Mouse (Mus musculus): ENCODE measurements around the gene Gbf1. TPM values are rescaled to one million over a fixed set of nuclear protein-coding genes. Genes with fewer than 3 reads are reported as not detected.

The Gbf1 gene
- total RNA-seq, 4 experiments from 2014 or later, result 76.4 to 97.5 (median 78.8) TPM

- no peak for DNase-seq (ENCODE audit: low spot score in 2 of 2)
Measured at GRCm38 (mm10) chr19:46314872-46315742, 162.8 kb downstream of the Gbf1 start.

- DNase-seq (ENCODE audit: low spot score in 2 of 2), result peak; percentile 4 to 23
Measured at GRCm38 (mm10) chr19:46315752-46316610, 163.7 kb downstream of the Gbf1 start.

GRCm38 (mm10) chr19:46316846-46317545 lies 164.7 kb downstream of the Gbf1 start:
- DNase-seq (ENCODE audit: low spot score in 2 of 2), result peak; percentile 63 to 89

- peak; percentile 7 to 21 for DNase-seq (ENCODE audit: low spot score in 2 of 2)
Measured at GRCm38 (mm10) chr19:46317546-46317885, 165.2 kb downstream of the Gbf1 start.

GRCm38 (mm10) chr19:46318031-46318471 lies 165.7 kb downstream of the Gbf1 start:
- DNase-seq (ENCODE audit: low spot score in 2 of 2), result peak; percentile 43 to 45

GRCm38 (mm10) chr19:46318586-46319378 lies 166.5 kb downstream of the Gbf1 start:
- DNase-seq (ENCODE audit: low spot score in 2 of 2), result peak; percentile 69 to 96

- peak in 1 of 2 experiments; percentile 18 for DNase-seq (ENCODE audit: low spot score in 2 of 2)
Measured at GRCm38 (mm10) chr19:46320076-46320785, 167.9 kb downstream of the Gbf1 start.

GRCm38 (mm10) chr19:46321101-46321943 lies 169.0 kb downstream of the Gbf1 start:
- DNase-seq (ENCODE audit: low spot score in 2 of 2), result peak; percentile 12 to 52

GRCm38 (mm10) chr19:46322144-46322995 lies 170.1 kb downstream of the Gbf1 start:
- DNase-seq (ENCODE audit: low spot score in 2 of 2), result peak; percentile 18 to 43

- DNase-seq (ENCODE audit: low spot score in 2 of 2), result no peak
Measured at GRCm38 (mm10) chr19:46322996-46323572, 170.8 kb downstream of the Gbf1 start.

- no peak for DNase-seq (ENCODE audit: low spot score in 2 of 2)
Measured at GRCm38 (mm10) chr19:46323716-46324115, 171.4 kb downstream of the Gbf1 start.

GRCm38 (mm10) chr19:46324366-46324765 lies 172.1 kb downstream of the Gbf1 start:
- DNase-seq (ENCODE audit: low spot score in 2 of 2), result no peak

- DNase-seq (ENCODE audit: low spot score in 2 of 2), result no peak
Measured at GRCm38 (mm10) chr19:46324918-46325317, 172.6 kb downstream of the Gbf1 start.

GRCm38 (mm10) chr19:46326019-46326755 lies 173.9 kb downstream of the Gbf1 start:
- peak in 1 of 2 experiments; percentile 63 for DNase-seq (ENCODE audit: low spot score in 2 of 2)

GRCm38 (mm10) chr19:46326756-46327305 lies 174.5 kb downstream of the Gbf1 start, which contains the start of gene Psd:
Gene Psd, minus strand, starts transcription at chr19:46327156.
- DNase-seq (ENCODE audit: low spot score in 2 of 2), result peak in 1 of 2 experiments; percentile 50

- DNase-seq (ENCODE audit: low spot score in 2 of 2), result no peak
Measured at GRCm38 (mm10) chr19:46327531-46328064, 175.3 kb downstream of the Gbf1 start.
